Mouse (Mus musculus): Measurements from ENCODE around the gene Stoml2. TPM values are rescaled to one million over a fixed set of nuclear protein-coding genes. Genes with fewer than 3 reads are reported as not detected.

The Stoml2 gene
- total RNA-seq, 2 experiments from 2014 or later = 143 to 178 TPM

GRCm38 (mm10) chr4:43038567-43039495 lies 7.3 kb upstream of the Stoml2 start:
- ATAC-seq (replicated peaks; ENCODE audit: poor library complexity, severe bottlenecking) = no peak

DNA sequence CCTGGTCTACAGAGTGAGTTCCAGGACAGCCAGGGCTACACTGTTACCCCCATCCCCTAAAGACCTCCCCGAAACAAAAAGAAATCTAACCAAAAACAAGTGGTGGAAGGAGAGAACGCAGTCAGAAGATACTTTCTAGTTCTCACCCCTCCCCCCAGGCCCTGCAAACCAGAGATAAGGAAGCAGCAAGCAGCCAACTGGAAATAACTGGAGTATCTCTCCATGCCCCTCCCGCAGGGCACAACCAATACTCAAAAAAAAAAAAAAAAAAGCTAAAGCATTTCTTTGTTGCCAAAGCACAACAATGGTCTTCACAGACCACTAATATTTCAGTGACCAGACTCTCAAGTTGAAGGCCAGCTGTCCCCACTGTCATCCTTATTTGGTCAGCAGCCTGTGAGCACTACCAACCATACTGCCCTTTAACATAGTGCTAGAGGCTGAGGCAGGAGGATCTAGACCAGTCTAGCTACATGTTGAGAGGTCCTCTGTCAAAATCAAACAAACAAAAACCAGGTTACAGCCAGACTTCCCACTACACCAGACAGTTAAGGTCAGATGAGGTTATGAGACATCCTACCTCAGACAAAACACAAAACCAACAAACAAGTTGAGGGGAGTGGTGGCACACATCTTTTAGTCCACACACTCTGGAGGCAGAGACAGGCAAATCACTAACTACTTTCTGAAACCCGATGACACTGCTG lies 6.5 kb upstream of the Stoml2 start:
- no peak for ATAC-seq (replicated peaks; ENCODE audit: poor library complexity, severe bottlenecking)

GRCm38 (mm10) chr4:43036356-43036755 lies 4.8 kb upstream of the Stoml2 start:
- ATAC-seq (replicated peaks; ENCODE audit: poor library complexity, severe bottlenecking) = no peak

DNA sequence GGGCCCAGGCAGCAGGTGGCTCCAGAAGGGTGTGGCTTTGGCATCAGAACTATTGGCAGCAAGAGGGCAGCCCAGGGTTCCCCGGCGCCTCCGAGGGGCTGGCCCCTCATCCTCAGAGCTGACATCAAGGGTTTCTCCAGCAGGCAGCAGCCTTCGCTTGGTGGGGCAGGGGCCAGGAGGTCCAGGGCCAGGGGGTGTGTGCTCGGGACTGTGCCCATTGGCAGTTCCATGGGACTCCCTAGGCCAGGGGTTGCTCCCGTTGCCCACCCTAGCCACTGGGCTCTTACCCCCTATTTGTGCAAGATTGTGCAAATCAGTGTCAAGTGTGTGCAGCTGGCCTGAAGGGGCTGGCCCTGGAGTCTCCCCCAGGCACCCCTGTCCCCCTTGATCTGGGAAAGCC lies 4.3 kb upstream of the Stoml2 start:
- no peak for ATAC-seq (replicated peaks; ENCODE audit: poor library complexity, severe bottlenecking)

DNA sequence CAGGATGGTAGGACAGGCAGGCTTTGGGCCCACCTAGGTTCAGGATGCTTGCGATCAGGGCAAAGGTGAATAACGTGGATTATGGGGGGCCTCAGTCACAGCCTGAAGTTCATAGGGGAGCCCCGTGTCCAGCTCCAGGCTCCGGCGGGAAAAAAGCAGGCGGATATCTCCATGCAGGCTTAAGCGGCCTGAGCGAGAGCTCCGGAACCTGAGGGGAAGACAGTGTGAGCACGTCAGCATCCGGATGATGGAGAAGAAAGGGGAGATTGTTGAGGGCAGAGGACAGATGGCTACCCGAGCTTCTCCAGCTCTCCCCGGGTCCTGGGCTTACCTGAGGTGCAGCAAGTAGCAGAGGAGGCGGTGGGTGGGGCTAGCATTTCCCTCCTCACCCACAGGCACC lies 2.0 kb upstream of the Stoml2 start:
- ATAC-seq (replicated peaks; ENCODE audit: poor library complexity, severe bottlenecking) = no peak

- ATAC-seq (replicated peaks; ENCODE audit: poor library complexity, severe bottlenecking) = no peak
Measured at GRCm38 (mm10) chr4:43032501-43032900, 991 bp upstream of the Stoml2 start.

DNA sequence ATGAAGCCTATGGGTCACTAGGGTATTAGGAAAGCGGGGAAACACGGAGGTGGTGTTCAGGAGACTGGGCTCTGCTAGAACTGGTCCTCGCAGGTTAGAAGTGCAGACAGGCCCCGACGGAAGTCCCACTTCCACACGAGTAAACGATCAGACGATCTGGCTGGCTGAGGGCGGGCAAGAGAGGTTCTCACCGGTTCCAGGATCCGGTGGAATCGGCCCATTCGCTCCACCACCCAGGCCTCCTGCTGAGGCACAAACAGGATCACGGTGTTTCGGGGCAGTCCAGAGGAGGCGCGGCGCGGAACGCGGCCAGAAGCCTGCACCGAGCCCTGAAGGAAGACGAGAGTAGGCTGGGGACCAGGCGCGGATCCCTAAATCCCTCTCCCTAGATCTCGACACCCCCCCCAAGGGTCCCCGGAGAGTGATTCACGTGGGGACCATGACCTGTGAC lies 705 bp downstream of the Stoml2 start:
- peak; percentile 50 for ATAC-seq (replicated peaks; ENCODE audit: poor library complexity, severe bottlenecking)

DNA sequence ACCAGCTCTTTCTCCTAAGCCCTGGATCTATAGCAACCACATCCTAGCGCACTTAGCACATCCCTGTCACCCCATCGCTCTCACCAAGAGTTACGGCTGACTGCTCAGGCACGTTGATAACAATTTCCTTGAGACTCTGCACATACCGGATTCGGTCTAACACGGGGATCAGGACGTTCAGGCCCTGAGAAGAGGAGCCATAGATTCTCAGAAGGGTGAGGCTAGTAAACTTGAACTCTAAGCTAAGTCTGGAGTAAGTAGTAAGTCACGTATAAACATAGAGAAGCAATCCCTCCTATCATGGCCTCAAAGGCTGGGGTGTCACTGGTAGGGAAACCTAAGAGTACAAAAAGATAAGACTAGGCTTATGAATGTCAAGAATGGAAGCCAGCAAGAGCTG lies 1.2 kb downstream of the Stoml2 start:
- ATAC-seq (replicated peaks; ENCODE audit: poor library complexity, severe bottlenecking) = no peak

- ATAC-seq (replicated peaks; ENCODE audit: poor library complexity, severe bottlenecking) = no peak
Measured at GRCm38 (mm10) chr4:43029749-43030148, 1.8 kb downstream of the Stoml2 start.

GRCm38 (mm10) chr4:43029121-43029520 lies 2.4 kb downstream of the Stoml2 start:
- ATAC-seq (replicated peaks; ENCODE audit: poor library complexity, severe bottlenecking) = no peak

- peak; percentile 89 for ATAC-seq (replicated peaks; ENCODE audit: poor library complexity, severe bottlenecking)
Measured at GRCm38 (mm10) chr4:43025084-43025960, 6.2 kb downstream of the Stoml2 start, which contains the start of gene Pigo. Gene Pigo (minus strand): TSS chr4:43025819.

GRCm38 (mm10) chr4:43024673-43025072 lies 6.8 kb downstream of the Stoml2 start:
- ATAC-seq (replicated peaks; ENCODE audit: poor library complexity, severe bottlenecking) = no peak

DNA sequence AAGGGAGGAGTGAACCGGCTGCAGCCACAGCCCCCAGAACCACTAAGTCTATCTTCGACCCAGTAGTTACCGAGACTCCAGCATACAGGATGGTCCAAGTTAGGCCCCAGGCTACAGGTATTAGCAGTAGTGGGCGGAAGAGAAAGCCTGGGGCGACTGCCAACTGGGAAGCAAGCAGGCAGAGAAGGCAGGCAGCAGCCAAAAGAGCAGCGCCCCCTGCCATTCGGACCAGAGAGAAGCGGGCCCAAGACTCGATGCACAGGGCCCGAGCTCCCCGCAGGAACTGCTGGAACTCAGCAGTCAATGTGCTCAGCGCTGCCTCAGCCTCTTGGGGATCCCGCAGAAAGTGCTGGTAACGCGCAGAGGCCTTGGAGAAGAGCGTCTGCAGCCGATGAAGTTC lies 10.2 kb downstream of the Stoml2 start:
- no peak for ATAC-seq (replicated peaks; ENCODE audit: poor library complexity, severe bottlenecking)

DNA sequence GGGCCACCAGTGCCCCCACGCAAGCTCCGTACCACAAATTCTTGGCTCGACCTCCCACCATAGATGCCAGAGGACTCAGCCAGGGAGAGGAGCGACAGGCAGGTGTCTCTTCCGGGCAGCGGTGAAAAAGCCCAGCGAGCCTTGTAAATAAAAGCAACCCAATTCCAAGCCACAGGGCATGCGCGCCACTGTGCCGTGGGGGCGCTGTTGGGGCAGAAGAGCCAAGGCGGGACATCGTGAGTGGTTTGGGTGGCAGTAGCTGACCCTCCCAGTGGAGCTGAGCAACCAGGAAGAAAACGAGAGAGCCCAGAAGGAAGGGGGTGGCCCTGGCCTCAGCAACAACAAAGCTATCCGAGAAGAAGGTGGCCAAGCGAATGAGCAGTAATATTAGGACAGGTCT lies 10.6 kb downstream of the Stoml2 start:
- no peak for ATAC-seq (replicated peaks; ENCODE audit: poor library complexity, severe bottlenecking)

- no peak for ATAC-seq (replicated peaks; ENCODE audit: poor library complexity, severe bottlenecking)
Measured at GRCm38 (mm10) chr4:43019641-43020465, 11.7 kb downstream of the Stoml2 start.

- no peak for ATAC-seq (replicated peaks; ENCODE audit: poor library complexity, severe bottlenecking)
Measured at GRCm38 (mm10) chr4:43019176-43019575, 12.3 kb downstream of the Stoml2 start.

- no peak for ATAC-seq (replicated peaks; ENCODE audit: poor library complexity, severe bottlenecking)
Measured at GRCm38 (mm10) chr4:43018156-43018555, 13.4 kb downstream of the Stoml2 start.

- ATAC-seq (replicated peaks; ENCODE audit: poor library complexity, severe bottlenecking) = no peak
Measured at GRCm38 (mm10) chr4:43012091-43012490, 19.4 kb downstream of the Stoml2 start.

GRCm38 (mm10) chr4:43010161-43011038 lies 21.1 kb downstream of the Stoml2 start, which contains the start of gene Fancg:
Gene Fancg (minus strand): TSS chr4:43010506.
- peak; percentile 89 for ATAC-seq (replicated peaks; ENCODE audit: poor library complexity, severe bottlenecking)

All from granulocyte monocyte progenitor cell, adult 5-6 weeks (primary cell).